Mouse (Mus musculus): ENCODE data around the gene Mmp8.

DNA sequence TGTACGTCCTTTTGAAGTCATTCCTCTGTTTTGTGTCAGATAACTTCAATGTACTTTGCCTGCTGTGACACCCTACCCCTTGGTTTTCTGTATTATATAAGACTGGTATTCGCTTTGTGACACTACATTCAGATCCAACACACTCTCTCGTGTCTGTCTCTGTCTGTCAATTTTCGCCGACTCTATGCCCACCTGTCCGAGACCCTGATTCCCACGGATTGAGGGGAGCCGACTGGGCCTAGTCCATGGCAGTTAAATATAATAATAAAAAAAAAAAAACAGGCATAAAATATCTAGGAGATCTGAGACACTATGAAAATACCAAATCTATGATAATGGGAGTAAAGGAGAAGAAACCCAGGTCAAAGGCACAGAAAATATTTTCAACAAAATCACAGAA lies 31.8 kb downstream of the Mmp8 start:
- TF ChIP-seq CTCF (IDR thresholded peaks at IDR 0.05; ENCODE audit: borderline replicate concordance, control insufficient read depth, extremely low read depth, insufficient read depth, low read length, poor library complexity) = no peak
- TF ChIP-seq POLR2A (IDR thresholded peaks at IDR 0.05; ENCODE audit: control insufficient read depth, extremely low read depth, insufficient read depth, low read length, poor library complexity) = no peak
